Mouse (Mus musculus) lung, postnatal 14 days (tissue): ENCODE data around the gene Gm37240.
A peak's percentile ranks its signal among the peaks of the same experiment; 100 is the strongest.

Experiments
- DNase-seq: peaks from one replicate; pipeline ENCODE4 v3.0.0; 2021

The Gm37240 gene

GRCm38 (mm10) chr3:85738591-85738990 lies 148.7 kb downstream of the Gm37240 start:
- DNase-seq, result no peak

GRCm38 (mm10) chr3:85733939-85734729 lies 153.2 kb downstream of the Gm37240 start:
- DNase-seq, result no peak

GRCm38 (mm10) chr3:85727171-85727570 lies 160.1 kb downstream of the Gm37240 start:
- no peak for DNase-seq

- DNase-seq, result no peak
Measured at GRCm38 (mm10) chr3:85725971-85726370, 161.3 kb downstream of the Gm37240 start.

- DNase-seq, result no peak
Measured at GRCm38 (mm10) chr3:85725110-85725509, 162.2 kb downstream of the Gm37240 start.

GRCm38 (mm10) chr3:85722581-85722980 lies 164.7 kb downstream of the Gm37240 start:
- no peak for DNase-seq

- DNase-seq, result no peak
Measured at GRCm38 (mm10) chr3:85715764-85716297, 171.5 kb downstream of the Gm37240 start.

GRCm38 (mm10) chr3:85713936-85714709 lies 173.2 kb downstream of the Gm37240 start:
- no peak for DNase-seq

GRCm38 (mm10) chr3:85710695-85711094 lies 176.6 kb downstream of the Gm37240 start:
- DNase-seq, result peak; percentile 2

- DNase-seq, result peak; percentile 62
Measured at GRCm38 (mm10) chr3:85707421-85707820, 179.9 kb downstream of the Gm37240 start.

GRCm38 (mm10) chr3:85703141-85703882 lies 184.0 kb downstream of the Gm37240 start:
- DNase-seq, result no peak

GRCm38 (mm10) chr3:85698496-85698895 lies 188.8 kb downstream of the Gm37240 start:
- no peak for DNase-seq

- DNase-seq, result no peak
Measured at GRCm38 (mm10) chr3:85695056-85695455, 192.3 kb downstream of the Gm37240 start.

GRCm38 (mm10) chr3:85693013-85693412 lies 194.3 kb downstream of the Gm37240 start:
- DNase-seq, result no peak

- DNase-seq, result peak; percentile 15
Measured at GRCm38 (mm10) chr3:85691134-85691533, 196.2 kb downstream of the Gm37240 start.

- no peak for DNase-seq
Measured at GRCm38 (mm10) chr3:85688341-85688740, 199.0 kb downstream of the Gm37240 start.

GRCm38 (mm10) chr3:85685271-85685670 lies 202.0 kb downstream of the Gm37240 start:
- DNase-seq, result no peak

GRCm38 (mm10) chr3:85683618-85684017 lies 203.7 kb downstream of the Gm37240 start:
- no peak for DNase-seq

- no peak for DNase-seq
Measured at GRCm38 (mm10) chr3:85681136-85681535, 206.2 kb downstream of the Gm37240 start.

GRCm38 (mm10) chr3:85679960-85680359 lies 207.4 kb downstream of the Gm37240 start:
- DNase-seq, result no peak

- no peak for DNase-seq
Measured at GRCm38 (mm10) chr3:85679312-85679933, 207.9 kb downstream of the Gm37240 start.

GRCm38 (mm10) chr3:85677952-85678351 lies 209.4 kb downstream of the Gm37240 start:
- no peak for DNase-seq

GRCm38 (mm10) chr3:85677133-85677532 lies 210.2 kb downstream of the Gm37240 start:
- DNase-seq, result no peak
